Mouse (Mus musculus) 3T3-L1 (cell line): ENCODE results near the gene Myh14.

ENCODE experiments used
- DNase-seq: peaks from one replicate; pipeline ENCODE4 v3.0.0-alpha.2; 2015; ENCODE audit warnings: low read depth, low spot score

The Myh14 gene

GRCm38 (mm10) chr7:44582709-44583108, 87.9 kb downstream of the Myh14 start:
- DNase-seq: no peak

GRCm38 (mm10) chr7:44581637-44582036, 89.0 kb downstream of the Myh14 start:
- DNase-seq: no peak

- DNase-seq: no peak
Observed at GRCm38 (mm10) chr7:44576333-44576844, 94.3 kb downstream of the Myh14 start.

GRCm38 (mm10) chr7:44572956-44573484, 97.6 kb downstream of the Myh14 start:
- no peak for DNase-seq

GRCm38 (mm10) chr7:44572213-44572701, 98.4 kb downstream of the Myh14 start, which contains the start of gene Napsa:
TSS of gene Napsa (plus strand) at chr7:44572380.
- DNase-seq: no peak

- DNase-seq: no peak
Observed at GRCm38 (mm10) chr7:44571811-44572210, 98.8 kb downstream of the Myh14 start.

GRCm38 (mm10) chr7:44570989-44571388, 99.7 kb downstream of the Myh14 start:
- DNase-seq: no peak

- DNase-seq: no peak
Observed at GRCm38 (mm10) chr7:44568803-44569202, 101.8 kb downstream of the Myh14 start.

GRCm38 (mm10) chr7:44565414-44565813, 105.2 kb downstream of the Myh14 start:
- no peak for DNase-seq

- no peak for DNase-seq
Observed at GRCm38 (mm10) chr7:44564486-44564885, 106.2 kb downstream of the Myh14 start.

- DNase-seq: no peak
Observed at GRCm38 (mm10) chr7:44563284-44563683, 107.4 kb downstream of the Myh14 start.

GRCm38 (mm10) chr7:44560435-44561400, 109.9 kb downstream of the Myh14 start:
- peak; percentile 79 for DNase-seq

GRCm38 (mm10) chr7:44557629-44558028, 113.0 kb downstream of the Myh14 start:
- DNase-seq: no peak
